Mouse (Mus musculus) kidney, postnatal 14 days (tissue): Measurements from ENCODE around the gene Snurf.

Source experiments
- DNase-seq: peaks from one replicate; pipeline ENCODE4 v3.0.0; 2022; ENCODE audit warnings: mixed read lengths

The Snurf gene

GRCm38 (mm10) chr7:60004606-60005330 is at the start of gene Snurf, which contains the start of gene Gm38393:
Gene Snurf (minus strand): TSS chr7:60005049.
Gene Gm38393 (minus strand): TSS chr7:60005064.
- DNase-seq: peak; percentile 79

- no peak for DNase-seq
These were observed 42.8 kb upstream of the Snurf start for GRCm38 (mm10) chr7:60047481-60048201.

GRCm38 (mm10) chr7:60013186-60013585 is 8.3 kb upstream of the Snurf start:
- DNase-seq: no peak

DNA sequence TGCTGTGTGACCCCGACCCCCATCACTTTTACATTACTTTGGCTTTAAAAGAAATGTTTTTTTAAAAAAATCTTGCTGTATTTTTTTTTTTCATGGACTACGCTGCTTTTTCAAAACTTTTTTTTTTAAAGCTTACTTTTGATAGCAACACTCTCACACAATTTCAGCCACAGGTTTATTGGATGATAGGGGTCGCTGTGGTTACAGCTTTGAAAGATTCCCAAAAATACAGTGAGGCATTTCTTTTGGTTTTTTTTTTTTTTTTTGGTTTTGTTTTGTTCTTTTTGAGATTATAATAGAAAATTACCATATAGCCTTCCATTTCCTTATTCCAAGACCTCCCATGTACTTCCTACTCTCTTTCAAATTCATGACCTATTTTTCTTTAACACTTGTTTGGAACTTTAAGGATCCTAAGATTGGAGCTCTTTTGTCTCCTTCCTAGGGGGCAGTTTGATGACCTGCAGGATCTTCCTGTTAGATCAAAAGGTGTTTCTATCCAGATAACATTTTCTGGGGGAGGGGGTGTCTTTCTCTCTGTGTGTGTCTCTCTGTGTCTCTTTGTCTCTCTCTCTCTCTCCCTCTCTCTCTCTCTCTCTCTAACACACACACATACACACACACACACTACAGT is 3.0 kb upstream of the Snurf start:
- no peak for DNase-seq

DNA sequence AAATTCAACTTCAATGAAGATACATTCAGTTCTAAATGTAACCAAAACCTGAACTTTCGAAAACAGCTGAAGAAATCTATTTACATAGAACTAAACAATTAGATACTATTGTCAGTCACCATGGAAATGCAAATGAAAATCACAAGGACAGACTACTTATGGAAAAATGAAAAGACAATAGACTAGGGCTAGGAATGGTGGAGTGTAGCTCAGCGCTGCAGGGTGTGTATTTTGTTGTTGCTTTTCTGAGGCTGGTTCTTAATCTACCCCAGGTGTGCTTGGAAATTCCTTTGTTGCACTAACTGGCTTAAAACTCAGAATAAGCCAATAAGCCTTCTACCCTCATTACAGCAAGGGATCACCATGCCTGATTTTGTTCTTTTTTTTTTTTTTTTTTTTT is 1.4 kb upstream of the Snurf start:
- DNase-seq: no peak

- DNase-seq: peak; percentile 14
These were observed 786 bp downstream of the Snurf start for GRCm38 (mm10) chr7:60003921-60004605.

DNA sequence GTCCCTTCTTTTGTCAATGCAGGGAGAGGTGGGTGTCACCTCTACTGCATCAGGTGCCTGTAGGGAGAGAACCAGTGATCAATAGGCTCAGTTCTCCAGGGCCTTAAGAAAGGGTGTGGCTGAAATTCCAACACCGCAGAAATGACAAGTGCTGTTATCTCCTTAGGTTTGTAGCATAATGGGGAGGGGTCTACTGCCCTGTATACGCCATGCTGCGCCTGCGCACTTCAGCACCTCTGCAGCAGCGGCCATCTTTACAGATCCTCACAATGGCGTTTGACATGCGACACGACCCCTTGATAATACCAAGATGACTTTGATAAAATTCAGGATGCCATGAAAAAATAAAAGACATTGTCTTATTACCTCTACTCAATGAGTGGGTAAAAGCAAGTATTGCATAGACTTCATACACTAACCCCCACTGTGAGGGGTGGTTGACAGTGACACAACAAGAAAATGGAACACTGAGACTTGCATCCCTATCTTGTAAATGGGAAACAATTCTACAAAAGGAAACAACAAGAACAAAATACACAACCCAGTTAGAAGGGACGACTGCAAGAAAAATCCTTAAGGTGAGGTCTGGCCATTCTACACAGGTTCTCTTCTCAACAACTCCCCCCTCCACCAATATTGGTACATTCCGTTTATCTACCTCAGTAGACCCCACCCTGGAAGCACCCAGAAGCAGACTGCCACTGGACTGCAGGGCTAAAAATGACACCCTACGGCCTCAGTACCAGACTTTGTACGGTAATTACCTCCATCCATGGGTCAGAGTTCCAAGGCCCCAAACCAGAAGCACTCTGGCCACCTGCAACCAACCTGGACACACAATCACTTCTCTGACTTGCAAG is 1.6 kb downstream of the Snurf start:
- no peak for DNase-seq

- no peak for DNase-seq
These were observed 26.2 kb downstream of the Snurf start for GRCm38 (mm10) chr7:59978646-59979045.
